Mouse (Mus musculus): ENCODE measurements around the gene Il6st. TPM values are rescaled to one million over a fixed set of nuclear protein-coding genes. Genes with fewer than 3 reads are reported as not detected.

Il6st gene
- polyA plus RNA-seq, 1 experiment from 2014 or later: 40.1 TPM

Other genes starting within 250 kb of the Il6st start
- 0.09 and 0.13 TPM in 2 replicates for gene Ankrd55, start 175.6 kb upstream of the Il6st start, polyA plus RNA-seq (2015; fragmentation: Nextera tagmentation; extraction: Ambion mirVana)
- 0.19 and 0.28 TPM in 2 replicates for gene Il31ra, start 130.3 kb downstream of the Il6st start, polyA plus RNA-seq (2015; fragmentation: Nextera tagmentation; extraction: Ambion mirVana)
- 0.38 and 0.52 TPM in 2 replicates for gene Ddx4, start 188.4 kb downstream of the Il6st start, polyA plus RNA-seq (2015; fragmentation: Nextera tagmentation; extraction: Ambion mirVana)
- gene Slc38a9, start 196.7 kb downstream of the Il6st start, polyA plus RNA-seq (2015; fragmentation: Nextera tagmentation; extraction: Ambion mirVana): 11.2 and 14.4 TPM in 2 replicates

Data from heart, embryonic 15.5 days (tissue).